Mouse (Mus musculus) liver, embryonic 13.5 days (tissue): ENCODE results near the gene Spcs1. TPM values are rescaled to one million over a fixed set of nuclear protein-coding genes. Genes with fewer than 3 reads are reported as not detected.

ENCODE experiments used
- ATAC-seq: fragments of 200-750 bp; cut with Nextera tagmentation; 2 replicates; pipeline ENCODE4 v1.8.0; 2017; ENCODE audit warnings: low read depth, mild to moderate bottlenecking, moderate number of reproducible peaks, moderate library complexity
- DNase-seq: peaks from one replicate; pipeline ENCODE4 v3.0.0; 2022
- H3K27ac ChIP-seq: fragments of 300-500 bp; sonication (generic); 2 replicates; pipeline ENCODE4 v1.5.1; 2015; ENCODE audit warnings: moderate library complexity, mild to moderate bottlenecking, inconsistent platforms
- H3K27me3 ChIP-seq: fragments of 300-500 bp; sonication (generic); 2 replicates; pipeline ENCODE4 v1.6.1; 2015; ENCODE audit warnings: mild to moderate bottlenecking, inconsistent platforms
- H3K36me3 ChIP-seq: fragments of 300-500 bp; sonication (generic); 2 replicates; pipeline ENCODE4 v1.6.1; 2015; ENCODE audit warnings: mild to moderate bottlenecking, inconsistent platforms
- H3K4me1 ChIP-seq: fragments of 300-500 bp; sonication (generic); replicated peaks from 2 replicates; pipeline ENCODE4 v1.6.1; 2015; ENCODE audit warnings: inconsistent platforms
- H3K4me2 ChIP-seq: fragments of 300-500 bp; sonication (generic); 2 replicates; pipeline ENCODE4 v1.6.1; 2015; ENCODE audit warnings: inconsistent platforms, mild to moderate bottlenecking, moderate library complexity
- H3K4me3 ChIP-seq: fragments of 300-500 bp; sonication (generic); replicated peaks from 2 replicates; pipeline ENCODE4 v1.5.1; 2015; ENCODE audit warnings: mild to moderate bottlenecking, inconsistent platforms
- H3K9ac ChIP-seq: fragments of 300-500 bp; sonication (generic); 2 replicates; pipeline ENCODE4 v1.6.1; 2015; ENCODE audit warnings: mild to moderate bottlenecking, inconsistent platforms
- H3K9me3 ChIP-seq: fragments of 300-500 bp; sonication (generic); replicated peaks from 2 replicates; pipeline ENCODE4 v1.6.1; 2016; ENCODE audit warnings: inconsistent platforms
- WGBS: fragments of 180-500 bp; shearing (Covaris S2); methylation state at CpG from one replicate; pipeline ENCODE4 v1.1.7; 2015; ENCODE audit not compliant: insufficient replicate concordance; 5-methylcytosine and 5-hydroxymethylcytosine counted together
- polyA plus RNA-seq: library from polyadenylated mRNA; unstranded; fragments of >200 nt; fragmentation: Nextera tagmentation; extraction: Ambion mirVana; gene quantifications from 2 replicates; pipeline ENCODE4 v1.2.1, GENCODE M21; 2015

The Spcs1 gene
- polyA plus RNA-seq, 1 experiment from 2014 or later = 306 TPM

GRCm38 (mm10) chr14:31011588-31011987, 10.1 kb upstream of the Spcs1 start:
- Histone ChIP-seq H3K9me3 (no peaks in the 10 kb centered on the region), H3K4me2 (no peak overlapping the region), H3K4me3 (no peak overlapping the region), H3K4me1 (peaks cover 32% of the 10 kb centered on the region), H3K27me3 (no peaks in the 10 kb centered on the region), H3K36me3 (peaks cover 80% of the 10 kb centered on the region), H3K27ac (no peak overlapping the region), H3K9ac (no peak overlapping the region)
- DNase-seq = no peak
- WGBS = 84% methylated on average over 3 of the region's 3 CpGs
- no peak for ATAC-seq

DNA sequence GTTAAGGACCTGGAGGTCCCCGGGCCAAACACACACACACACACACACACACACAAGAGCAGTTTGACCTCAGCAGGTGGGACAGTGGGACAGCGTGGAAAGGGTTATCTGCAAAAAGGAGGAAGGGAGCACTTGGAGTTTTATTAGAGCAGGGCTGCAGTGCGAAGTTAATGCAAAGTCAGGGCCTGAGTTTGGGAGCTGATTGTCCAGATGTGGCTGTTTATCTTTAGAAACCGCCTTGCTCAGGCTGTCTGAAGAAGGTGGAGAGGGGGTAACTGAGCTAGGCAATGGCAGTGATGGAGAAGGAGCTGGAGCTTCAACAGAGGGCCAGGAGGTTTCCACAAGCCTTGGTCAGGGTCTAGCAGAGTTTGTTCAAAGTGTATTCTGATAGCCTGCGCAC, 5.3 kb upstream of the Spcs1 start:
- WGBS = 41% methylated on average over 5 of the region's 5 CpGs
- peak; percentile 48 for DNase-seq
- no peak overlapping the region for H3K4me3 ChIP-seq
- peak; percentile 81 for ATAC-seq
- peaks cover 32% of the 10 kb centered on the region for H3K36me3 ChIP-seq
- H3K9me3 ChIP-seq = no peaks in the 10 kb centered on the region
- H3K9ac ChIP-seq = no peak overlapping the region; the same call in 1 of the 2 replicates
- no peaks in the 10 kb centered on the region for H3K27me3 ChIP-seq
- peak overlapping the region; percentile 73 for H3K27ac ChIP-seq
- H3K4me2 ChIP-seq = peak overlapping the region; percentile 14; the same call in 1 of the 2 replicates
- peaks cover 44% of the 10 kb centered on the region for H3K4me1 ChIP-seq

DNA sequence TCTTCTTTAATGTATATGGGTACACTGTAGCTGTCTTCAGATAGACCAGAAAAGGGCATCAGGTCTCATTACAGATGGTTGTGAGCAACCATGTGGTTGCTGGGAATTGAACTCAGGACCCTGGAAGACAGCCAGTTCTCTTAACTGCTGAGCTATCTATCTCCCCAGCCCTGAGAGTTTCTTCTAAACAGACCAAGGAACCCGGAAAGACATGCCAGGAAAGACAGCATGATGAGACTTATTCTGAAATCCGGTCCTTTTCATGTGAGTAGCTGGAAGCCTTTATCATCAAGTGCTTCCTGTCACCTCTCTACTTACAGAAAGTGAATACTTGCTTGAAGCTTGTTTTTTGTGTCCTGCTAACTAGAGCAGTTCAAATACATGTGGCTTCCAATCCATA, 3.1 kb upstream of the Spcs1 start:
- Histone ChIP-seq H3K4me1 (peaks cover 52% of the 10 kb centered on the region), H3K9ac (no peak overlapping the region), H3K4me3 (no peak overlapping the region), H3K4me2 (no peak overlapping the region), H3K9me3 (no peaks in the 10 kb centered on the region), H3K27me3 (no peaks in the 10 kb centered on the region), H3K36me3 (peaks cover 11% of the 10 kb centered on the region), H3K27ac (no peak overlapping the region)
- no peak for ATAC-seq
- DNase-seq = no peak
- WGBS = 52% methylated on average over 2 of the region's 2 CpGs

GRCm38 (mm10) chr14:31000816-31001306, 611 bp downstream of the Spcs1 start:
- Histone ChIP-seq H3K36me3 (peaks cover 14% of the 10 kb centered on the region; the same call in 1 of the 2 replicates), H3K9ac (peak overlapping the region; percentile 91), H3K27ac (peak overlapping the region; percentile 92), H3K9me3 (no peaks in the 10 kb centered on the region), H3K4me1 (peaks cover 45% of the 10 kb centered on the region), H3K27me3 (no peaks in the 10 kb centered on the region), H3K4me2 (peak overlapping the region; percentile 86), H3K4me3 (peak overlapping the region; percentile 86)
- peak; percentile 7 for DNase-seq
- 0% methylated on average over 21 of the region's 21 CpGs for WGBS
- ATAC-seq = peak; percentile 11

DNA sequence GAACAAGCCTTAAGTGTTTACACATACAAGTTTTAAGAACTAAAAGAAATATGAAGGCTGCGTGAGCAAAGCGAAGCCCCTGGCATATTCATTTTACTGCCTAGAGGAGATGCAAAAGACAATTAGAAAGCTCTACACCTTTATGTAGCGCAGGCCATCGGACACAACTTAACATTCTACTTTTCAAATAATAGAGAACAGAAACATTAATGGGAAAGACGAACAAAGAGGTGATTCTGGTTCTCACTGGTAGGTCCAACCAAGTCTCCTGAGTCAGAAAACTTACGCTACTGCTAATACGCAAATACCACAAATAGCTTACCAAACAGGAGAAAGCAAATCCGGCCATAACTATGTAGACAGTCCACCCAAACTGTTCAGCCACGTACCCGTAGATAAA, 1.1 kb downstream of the Spcs1 start:
- Histone ChIP-seq H3K4me3 (peak overlapping the region; percentile 86), H3K27ac (peak overlapping the region; percentile 92), H3K27me3 (no peaks in the 10 kb centered on the region), H3K9ac (peak overlapping the region; percentile 91), H3K9me3 (no peaks in the 10 kb centered on the region), H3K4me2 (peak overlapping the region; percentile 86), H3K4me1 (peaks cover 43% of the 10 kb centered on the region), H3K36me3 (peaks cover 14% of the 10 kb centered on the region; the same call in 1 of the 2 replicates)
- DNase-seq (no peak), ATAC-seq (no peak)
- WGBS = 43% methylated on average over 10 of the region's 10 CpGs

DNA sequence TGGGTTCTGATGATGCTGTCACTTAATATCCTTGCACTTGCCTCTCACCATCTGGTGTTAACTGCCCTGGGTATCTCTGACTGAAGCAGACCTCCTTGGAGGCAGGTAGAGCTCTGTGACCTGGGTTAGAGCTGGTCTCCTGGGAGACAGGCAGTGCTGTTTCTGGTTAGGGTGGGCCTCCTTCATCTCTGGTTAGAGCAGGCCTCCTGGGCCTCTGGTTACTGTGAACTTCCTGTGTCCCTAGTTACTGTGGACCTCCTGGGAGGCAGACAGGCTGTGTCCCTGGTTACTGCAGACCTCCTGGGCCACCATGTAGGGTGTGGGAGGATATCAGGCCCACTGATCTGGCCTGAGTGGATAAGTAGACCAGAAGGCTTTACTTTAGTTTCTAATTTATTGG, 5.1 kb downstream of the Spcs1 start:
- H3K9ac ChIP-seq = no peak overlapping the region
- H3K4me3 ChIP-seq = no peak overlapping the region
- peaks cover 26% of the 10 kb centered on the region for H3K4me1 ChIP-seq
- ATAC-seq (no peak), DNase-seq (no peak)
- no peak overlapping the region for H3K4me2 ChIP-seq
- no peaks in the 10 kb centered on the region for H3K9me3 ChIP-seq
- H3K27ac ChIP-seq = no peak overlapping the region
- H3K36me3 ChIP-seq = peaks cover 14% of the 10 kb centered on the region; the same call in 1 of the 2 replicates
- no peaks in the 10 kb centered on the region for H3K27me3 ChIP-seq

DNA sequence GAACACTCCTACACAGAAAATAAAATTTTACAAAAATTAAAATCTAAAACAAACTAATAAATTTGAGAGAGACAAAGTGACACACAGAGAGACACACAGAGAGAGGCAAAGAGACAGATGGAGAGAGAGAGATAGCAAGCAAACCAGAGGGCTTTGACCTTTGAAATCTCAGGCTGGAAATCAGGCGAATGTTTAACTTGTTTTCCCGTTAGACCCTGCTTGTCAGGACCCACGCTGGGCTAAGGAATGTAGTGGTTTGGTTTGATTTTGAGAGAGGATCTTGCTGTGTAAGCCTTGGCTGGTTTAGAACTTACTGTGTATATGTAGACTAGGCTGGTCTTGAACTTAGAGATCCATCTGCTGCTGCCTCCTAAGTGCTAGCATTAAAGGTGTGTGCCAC, 25.2 kb downstream of the Spcs1 start:
- Histone ChIP-seq H3K36me3 (peaks cover 16% of the 10 kb centered on the region), H3K4me2 (no peak overlapping the region), H3K4me1 (no peaks in the 10 kb centered on the region), H3K4me3 (no peak overlapping the region), H3K9me3 (no peaks in the 10 kb centered on the region), H3K27me3 (no peaks in the 10 kb centered on the region), H3K27ac (no peak overlapping the region), H3K9ac (no peak overlapping the region)
- peak; percentile 50; the same call in 1 of the 2 replicates for ATAC-seq
- 65% methylated on average over 3 of the region's 3 CpGs for WGBS
- no peak for DNase-seq

DNA sequence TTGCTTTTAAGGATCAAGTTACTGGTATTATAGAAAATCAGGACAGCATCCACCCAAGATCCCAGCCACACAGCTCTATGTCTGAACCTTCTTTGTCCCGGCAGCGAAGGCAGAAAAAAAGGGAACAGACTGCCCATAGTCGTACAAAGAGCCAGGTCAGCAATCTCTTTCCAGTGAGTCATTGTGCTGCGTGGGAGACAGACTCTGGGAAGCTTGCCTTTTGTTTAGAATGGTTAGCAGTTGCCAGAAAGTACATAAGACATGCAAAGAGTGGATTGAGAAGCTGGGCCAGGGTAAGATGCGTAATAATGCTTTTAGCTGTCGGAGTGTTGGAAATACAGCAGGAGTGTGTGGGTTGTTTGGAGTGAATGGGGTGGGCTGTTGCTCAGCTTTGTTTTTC, 27.3 kb downstream of the Spcs1 start:
- WGBS = 68% methylated on average over 6 of the region's 6 CpGs
- Histone ChIP-seq H3K9me3 (no peaks in the 10 kb centered on the region), H3K4me2 (no peak overlapping the region), H3K9ac (no peak overlapping the region), H3K27me3 (no peaks in the 10 kb centered on the region), H3K4me1 (no peaks in the 10 kb centered on the region), H3K27ac (no peak overlapping the region), H3K36me3 (peaks cover 16% of the 10 kb centered on the region), H3K4me3 (no peak overlapping the region)
- ATAC-seq (no peak), DNase-seq (no peak)

DNA sequence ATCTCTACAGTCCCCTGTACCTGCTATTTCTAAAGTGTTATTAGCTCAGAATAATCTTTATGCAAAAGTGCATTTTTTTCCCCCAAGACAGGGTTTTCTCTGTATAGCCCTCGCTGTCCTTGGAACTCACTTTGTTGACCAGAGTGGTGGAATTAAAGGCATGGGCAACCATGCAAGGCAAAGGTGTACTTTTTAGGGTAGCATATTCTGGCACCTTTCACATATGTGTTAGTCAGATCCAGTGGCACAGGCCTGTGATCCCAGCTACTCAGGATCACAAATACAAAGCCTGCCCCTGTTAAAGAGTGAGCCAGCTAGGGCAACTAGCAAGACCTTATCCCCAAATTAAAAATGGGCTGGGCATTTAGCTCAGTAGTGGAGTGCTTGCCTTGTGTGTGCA, 41.1 kb downstream of the Spcs1 start:
- peaks cover 3% of the 10 kb centered on the region; the same call in 1 of the 2 replicates for H3K36me3 ChIP-seq
- no peak overlapping the region for H3K9ac ChIP-seq
- peaks cover 5% of the 10 kb centered on the region for H3K4me1 ChIP-seq
- no peak for DNase-seq
- H3K27me3 ChIP-seq = no peaks in the 10 kb centered on the region
- H3K27ac ChIP-seq = no peak overlapping the region
- H3K9me3 ChIP-seq = no peaks in the 10 kb centered on the region
- H3K4me3 ChIP-seq = no peak overlapping the region
- ATAC-seq = no peak
- H3K4me2 ChIP-seq = no peak overlapping the region
- 84% methylated on average over 1 of the region's 1 CpGs for WGBS

DNA sequence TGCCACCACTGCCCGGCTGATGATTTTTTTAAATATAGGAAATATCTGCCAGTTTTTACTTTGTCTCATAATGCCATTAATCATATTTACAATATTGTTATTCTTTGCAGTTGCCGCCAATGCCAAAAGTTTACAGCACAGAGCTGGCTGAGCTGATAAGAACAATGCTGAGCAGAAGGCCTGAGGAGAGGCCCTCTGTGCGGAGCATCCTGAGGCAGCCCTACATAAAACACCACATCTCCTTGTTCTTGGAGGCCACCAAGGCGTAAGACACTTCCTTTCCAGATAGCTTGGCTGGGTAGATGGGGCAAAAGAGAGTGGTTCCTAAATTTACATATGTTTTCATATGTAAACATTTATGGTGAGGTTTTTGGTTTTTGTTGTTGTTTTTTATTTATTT, 42.4 kb downstream of the Spcs1 start:
- WGBS = 56% methylated on average over 4 of the region's 4 CpGs
- H3K4me2 ChIP-seq = no peak overlapping the region
- H3K27ac ChIP-seq = no peak overlapping the region
- peaks cover 5% of the 10 kb centered on the region for H3K4me1 ChIP-seq
- no peaks in the 10 kb centered on the region for H3K27me3 ChIP-seq
- ATAC-seq = peak; percentile 57; the same call in 1 of the 2 replicates
- H3K4me3 ChIP-seq = no peak overlapping the region
- no peak for DNase-seq
- peaks cover 3% of the 10 kb centered on the region; the same call in 1 of the 2 replicates for H3K36me3 ChIP-seq
- H3K9me3 ChIP-seq = no peaks in the 10 kb centered on the region
- H3K9ac ChIP-seq = no peak overlapping the region

DNA sequence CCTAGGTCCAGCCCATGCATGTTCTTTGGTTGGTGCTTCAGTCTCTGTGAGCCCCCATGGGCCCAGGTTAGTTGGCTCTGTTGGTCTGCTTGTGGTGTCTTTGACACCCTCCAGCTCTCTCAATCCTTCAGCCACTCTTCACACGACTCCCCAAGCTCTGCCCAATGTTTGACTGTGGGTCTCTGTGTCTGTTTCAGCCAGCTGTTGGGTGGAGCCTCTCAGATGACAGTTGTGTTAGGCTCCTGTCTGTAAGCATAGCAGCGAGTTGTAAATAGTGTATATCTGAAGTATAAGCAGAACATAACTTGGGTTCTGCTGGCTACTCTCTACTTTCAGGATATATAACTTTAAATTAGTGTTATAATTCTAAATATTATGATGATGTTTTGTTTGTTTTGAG, 43.0 kb downstream of the Spcs1 start:
- H3K4me3 ChIP-seq = no peak overlapping the region
- H3K9me3 ChIP-seq = no peaks in the 10 kb centered on the region
- DNase-seq (no peak), ATAC-seq (no peak)
- peak overlapping the region; percentile 8; the same call in 1 of the 2 replicates for H3K27ac ChIP-seq
- H3K36me3 ChIP-seq = peaks cover 3% of the 10 kb centered on the region; the same call in 1 of the 2 replicates
- H3K9ac ChIP-seq = no peak overlapping the region
- no peaks in the 10 kb centered on the region for H3K27me3 ChIP-seq
- peaks cover 5% of the 10 kb centered on the region for H3K4me1 ChIP-seq
- WGBS = 66% methylated on average over 2 of the region's 2 CpGs
- no peak overlapping the region for H3K4me2 ChIP-seq

DNA sequence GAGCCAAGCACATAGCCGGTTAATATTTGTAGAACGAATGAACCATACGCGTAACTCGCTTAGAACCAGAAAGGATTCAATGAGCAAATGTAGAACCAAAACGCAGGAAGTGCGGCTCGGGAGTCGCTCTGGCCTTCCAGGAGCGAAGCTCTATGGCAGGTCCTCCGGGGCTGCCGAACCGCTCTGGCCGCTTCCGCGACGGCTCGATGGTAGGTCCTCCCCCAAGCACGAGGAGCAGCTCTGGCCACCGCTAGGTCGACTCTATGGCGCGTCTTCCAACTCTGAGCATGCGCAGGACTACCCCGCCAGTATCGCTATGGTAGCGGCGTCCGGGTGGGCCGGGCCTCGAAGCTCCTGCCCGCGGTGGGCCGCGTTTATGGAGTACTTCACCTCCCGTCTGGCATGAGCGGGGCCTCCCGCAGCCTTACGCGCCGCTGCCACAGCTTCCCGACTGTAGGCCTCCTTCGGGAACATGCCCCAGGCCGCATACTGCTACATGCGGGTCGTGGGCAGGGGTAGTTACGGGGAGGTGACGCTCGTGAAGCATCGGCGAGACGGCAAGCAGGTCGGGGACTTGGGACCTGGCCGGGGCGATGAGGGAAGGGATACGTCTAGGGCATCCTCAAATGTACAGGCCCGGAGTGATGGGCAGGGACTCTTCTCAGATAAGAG, 50.2 kb downstream of the Spcs1 start, which contains the start of gene Nek4:
TSS of gene Nek4 (plus strand) at position 224 of the 672 bp plus-strand sequence.
- Histone ChIP-seq H3K27me3 (no peaks in the 10 kb centered on the region), H3K9ac (peak within 1 kb of the TSS; percentile 89), H3K9me3 (no peaks in the 10 kb centered on the region), H3K36me3 (no peaks in the 10 kb centered on the region), H3K27ac (peak within 1 kb of the TSS; percentile 76), H3K4me2 (peak within 1 kb of the TSS; percentile 98), H3K4me1 (peaks cover 14% of the 10 kb centered on the region), H3K4me3 (peak within 1 kb of the TSS; percentile 88)
- ATAC-seq (peak; percentile 99), DNase-seq (peak; percentile 96)
- under 1% methylated on average over 57 of the region's 57 CpGs for WGBS
